Mouse (Mus musculus): ENCODE results near the gene Dmtf1. TPM values are rescaled to one million over a fixed set of nuclear protein-coding genes. Genes with fewer than 3 reads are reported as not detected.
"Not testable (repeated sequence)": the region's sequence is repeated elsewhere in the genome, so short reads cannot be mapped to it uniquely, and the experiment has no call there.

The Dmtf1 gene
- polyA plus RNA-seq (2012; rRNA removed) = 13.5 and 14.6 TPM in 2 replicates

- no peak for DNase-seq (ENCODE audit: low read depth)
Observed at GRCm38 (mm10) chr5:9161456-9162041, at the start of gene Dmtf1. Gene Dmtf1 (minus strand): TSS chr5:9161776.

- DNase-seq (ENCODE audit: low read depth) = no peak
Observed at GRCm38 (mm10) chr5:9186467-9186866, 24.9 kb upstream of the Dmtf1 start.

DNA sequence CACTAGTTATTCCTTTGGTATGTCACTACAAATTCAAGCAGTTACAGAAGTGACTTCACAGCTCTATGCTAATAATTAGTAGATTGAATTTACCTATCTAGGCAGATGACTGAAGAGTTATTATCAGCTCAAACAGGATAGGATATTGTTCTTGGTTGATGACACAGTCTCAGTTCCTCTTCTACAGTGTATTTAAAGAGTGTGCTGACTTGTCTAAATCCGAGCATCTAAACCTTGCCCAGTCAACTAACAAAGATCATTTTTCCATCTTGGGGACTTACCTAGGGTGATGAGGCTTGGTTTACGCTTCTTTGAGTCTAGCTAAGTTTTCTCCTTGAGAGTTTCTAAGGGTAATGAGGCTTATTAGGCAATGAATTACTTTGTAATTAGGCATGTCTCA lies 11.7 kb upstream of the Dmtf1 start:
- no peak for DNase-seq (ENCODE audit: low read depth)

DNA sequence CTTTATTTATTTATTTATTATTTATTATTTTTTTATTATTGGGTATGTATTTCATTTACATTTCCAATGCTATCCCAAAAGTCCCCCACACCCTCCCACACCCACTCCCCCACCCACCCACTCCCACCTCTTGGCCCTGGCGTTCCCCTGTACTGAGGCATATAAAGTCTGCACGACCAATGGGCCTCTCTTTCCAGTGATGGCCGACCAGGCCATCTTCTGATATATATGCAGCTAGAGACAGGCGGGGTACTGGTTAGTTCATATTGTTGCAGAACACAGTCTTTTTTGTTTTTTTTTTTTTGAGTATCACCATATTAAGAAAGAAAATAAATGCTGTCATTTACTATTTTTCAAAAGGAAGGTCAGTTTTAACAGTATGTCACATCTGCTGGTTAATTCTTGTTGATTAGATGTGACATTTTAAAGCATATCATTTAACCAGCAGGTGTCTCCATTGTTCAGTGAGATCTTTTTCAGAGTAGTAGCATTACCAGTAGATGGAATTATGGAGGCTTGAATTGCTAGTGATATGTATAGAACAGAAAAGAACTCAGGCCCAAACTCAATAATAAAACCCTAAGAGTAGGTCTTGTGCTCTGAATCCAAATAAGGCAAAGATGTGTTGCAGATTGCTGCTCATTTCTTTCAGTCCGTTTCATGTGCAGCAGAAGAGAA lies 7.9 kb upstream of the Dmtf1 start:
- not testable (repeated sequence) for DNase-seq (ENCODE audit: low read depth)

- no peak for DNase-seq (ENCODE audit: low read depth)
Observed at GRCm38 (mm10) chr5:9166366-9166765, 4.8 kb upstream of the Dmtf1 start.

DNA sequence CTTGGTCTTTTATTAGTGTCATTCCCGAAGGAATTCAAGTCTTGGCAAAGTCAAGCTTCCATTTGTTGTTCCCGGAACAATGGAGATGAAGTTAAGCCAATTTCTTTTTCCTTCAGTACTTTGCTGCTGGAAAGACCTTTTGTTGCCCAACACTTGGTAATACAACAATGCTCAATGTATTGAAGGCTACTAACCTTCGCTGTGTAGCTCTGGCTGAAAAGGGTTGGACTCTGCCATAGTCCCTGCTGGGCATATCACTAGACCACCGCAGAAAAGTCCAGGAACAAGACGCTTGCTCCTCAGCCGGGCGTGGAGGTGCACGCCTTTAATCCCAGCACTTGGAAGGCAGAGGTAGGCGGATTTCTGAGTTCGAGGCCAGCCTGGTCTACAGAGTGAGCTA lies 3.6 kb upstream of the Dmtf1 start:
- DNase-seq (ENCODE audit: low read depth) = not testable (repeated sequence)

- DNase-seq (ENCODE audit: low read depth) = no peak
Observed at GRCm38 (mm10) chr5:9163411-9163810, 1.8 kb upstream of the Dmtf1 start.

- no peak for DNase-seq (ENCODE audit: low read depth)
Observed at GRCm38 (mm10) chr5:9162088-9162487, 512 bp upstream of the Dmtf1 start.

- DNase-seq (ENCODE audit: low read depth) = no peak
Observed at GRCm38 (mm10) chr5:9160831-9161455, 633 bp downstream of the Dmtf1 start.

DNA sequence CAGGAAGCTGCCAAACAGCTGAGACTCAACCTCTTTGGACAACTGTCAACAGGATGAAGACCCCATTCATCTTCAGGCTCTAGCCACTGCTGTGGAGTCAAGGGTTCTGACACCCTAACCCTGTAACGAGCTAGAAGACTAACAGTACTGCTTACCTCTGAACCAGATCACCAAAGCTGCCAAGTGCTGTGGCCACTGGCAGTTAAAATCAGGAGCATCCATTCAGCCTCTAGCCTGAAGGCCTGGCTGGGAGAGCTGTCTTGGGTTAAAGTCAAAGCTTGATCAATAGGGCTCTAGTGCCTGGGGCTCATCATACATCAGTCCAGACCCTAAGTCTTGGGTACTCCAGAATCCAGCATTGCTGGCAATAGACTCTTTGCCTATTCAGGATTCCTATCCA lies 4.2 kb downstream of the Dmtf1 start:
- no peak for DNase-seq (ENCODE audit: low read depth)

DNA sequence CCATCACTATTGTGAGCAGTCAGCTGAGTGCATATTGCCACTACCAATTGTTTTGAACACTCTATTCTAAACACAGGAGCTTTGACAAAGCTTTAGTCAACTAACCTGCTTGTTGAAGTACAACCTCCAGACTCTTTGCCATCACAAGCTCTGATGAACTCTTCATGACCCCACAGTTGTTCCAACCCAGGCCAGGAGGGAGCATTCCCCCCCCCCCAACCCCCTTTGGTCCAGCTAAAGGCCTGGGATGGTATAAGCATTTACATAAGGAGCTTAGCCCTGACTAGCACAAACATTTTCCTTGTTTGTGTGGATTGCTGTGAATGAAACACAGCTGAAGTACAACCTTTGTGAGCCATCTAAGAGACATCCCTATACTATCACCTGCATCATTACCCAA lies 4.8 kb downstream of the Dmtf1 start:
- DNase-seq (ENCODE audit: low read depth) = no peak

DNA sequence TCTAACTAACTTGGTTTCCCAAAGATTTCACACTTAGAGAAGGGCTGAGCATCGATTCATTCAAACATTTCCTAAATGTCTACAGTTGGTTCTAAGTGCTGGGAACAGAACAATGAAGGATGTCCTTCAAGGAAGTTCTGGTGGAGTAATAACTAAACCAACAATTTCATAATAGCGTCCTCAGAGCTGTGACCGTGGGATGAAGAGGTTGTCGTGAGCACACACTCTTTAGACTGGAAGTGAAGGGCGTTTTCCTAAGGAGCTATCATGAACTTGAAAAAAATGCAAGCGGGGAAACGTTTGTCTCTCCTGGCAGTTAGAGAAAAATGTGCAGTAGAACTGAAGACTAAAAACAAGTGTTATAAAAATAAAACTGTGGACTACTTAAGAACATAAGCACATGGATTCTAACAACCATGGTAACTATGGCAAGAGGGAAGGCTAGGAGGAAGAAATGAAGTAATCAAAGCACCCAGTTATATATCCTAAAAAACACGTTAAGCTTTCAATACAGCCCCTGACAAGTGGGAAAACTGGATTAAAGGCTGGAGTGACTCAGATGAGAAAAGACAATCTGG lies 12.2 kb downstream of the Dmtf1 start:
- DNase-seq (ENCODE audit: low read depth) = no peak

DNA sequence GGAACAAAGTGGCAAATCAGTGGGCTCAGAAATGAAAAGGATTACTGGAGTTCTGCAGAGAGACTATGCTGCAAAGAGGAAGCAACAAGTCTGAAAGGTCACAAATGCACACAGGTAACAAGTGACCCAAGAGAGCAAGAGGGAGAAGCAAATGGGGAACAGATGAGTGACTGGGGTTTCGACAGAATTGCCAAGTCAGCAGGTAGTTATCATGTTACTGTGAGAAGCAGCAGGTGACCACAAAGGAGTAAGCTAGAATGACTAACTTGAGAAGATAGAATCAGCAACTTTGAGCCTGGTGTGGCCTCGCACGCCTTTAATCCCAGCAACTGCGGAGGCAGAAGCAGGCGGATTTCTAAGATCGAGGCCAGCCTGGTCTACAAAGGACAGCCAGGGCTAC lies 19.2 kb downstream of the Dmtf1 start:
- no peak for DNase-seq (ENCODE audit: low read depth)

GRCm38 (mm10) chr5:9140724-9141123 lies 20.9 kb downstream of the Dmtf1 start:
- no peak for DNase-seq (ENCODE audit: low read depth)

GRCm38 (mm10) chr5:9135588-9135987 lies 26.0 kb downstream of the Dmtf1 start:
- DNase-seq (ENCODE audit: low read depth) = no peak

- no peak for DNase-seq (ENCODE audit: low read depth)
Observed at GRCm38 (mm10) chr5:9131786-9132185, 29.8 kb downstream of the Dmtf1 start.

GRCm38 (mm10) chr5:9128566-9128965 lies 33.0 kb downstream of the Dmtf1 start:
- DNase-seq (ENCODE audit: low read depth) = peak; percentile 34

GRCm38 (mm10) chr5:9124134-9124533 lies 37.4 kb downstream of the Dmtf1 start:
- no peak for DNase-seq (ENCODE audit: low read depth)

DNA sequence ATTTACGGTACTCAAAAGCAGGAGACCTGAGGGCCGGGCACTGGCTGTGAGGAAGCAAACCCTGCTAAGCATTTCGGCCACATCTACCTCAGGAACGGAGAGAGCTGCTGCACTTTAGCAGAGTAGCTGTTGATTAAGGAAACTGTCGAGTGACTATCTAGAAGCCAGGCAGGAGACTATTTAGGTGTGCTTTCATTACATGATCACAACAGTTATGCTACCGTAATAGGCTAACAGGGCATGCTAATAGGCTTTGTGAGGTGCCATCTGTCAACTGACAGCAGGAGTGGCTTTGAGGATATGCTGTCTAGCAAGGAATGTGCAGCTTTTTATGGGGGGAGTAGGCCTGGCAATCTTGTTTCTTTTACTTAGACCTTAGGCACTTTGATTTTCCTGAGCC lies 47.4 kb downstream of the Dmtf1 start:
- no peak for DNase-seq (ENCODE audit: low read depth)

DNA sequence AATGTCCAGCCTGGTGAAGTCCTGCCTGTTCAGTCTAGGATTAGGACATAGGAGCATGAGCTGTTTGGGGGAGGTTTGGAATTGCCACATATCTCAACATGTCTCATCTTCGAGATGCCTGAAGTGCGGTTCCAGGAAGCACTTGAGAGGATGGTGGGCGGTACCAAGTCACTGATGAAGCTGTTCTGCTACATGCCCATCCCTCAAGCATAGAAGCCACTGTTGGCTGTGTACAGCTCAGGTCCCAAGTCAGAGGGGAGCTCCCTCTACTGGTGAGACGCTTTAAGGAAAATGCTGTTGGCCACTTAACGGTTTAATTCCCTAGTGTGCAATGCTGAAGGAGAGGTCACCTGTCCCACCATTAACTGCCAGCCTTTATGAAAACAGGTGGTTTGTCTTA lies 49.8 kb downstream of the Dmtf1 start:
- DNase-seq (ENCODE audit: low read depth) = no peak

GRCm38 (mm10) chr5:9111285-9111684 lies 50.3 kb downstream of the Dmtf1 start:
- DNase-seq (ENCODE audit: low read depth) = no peak

DNA sequence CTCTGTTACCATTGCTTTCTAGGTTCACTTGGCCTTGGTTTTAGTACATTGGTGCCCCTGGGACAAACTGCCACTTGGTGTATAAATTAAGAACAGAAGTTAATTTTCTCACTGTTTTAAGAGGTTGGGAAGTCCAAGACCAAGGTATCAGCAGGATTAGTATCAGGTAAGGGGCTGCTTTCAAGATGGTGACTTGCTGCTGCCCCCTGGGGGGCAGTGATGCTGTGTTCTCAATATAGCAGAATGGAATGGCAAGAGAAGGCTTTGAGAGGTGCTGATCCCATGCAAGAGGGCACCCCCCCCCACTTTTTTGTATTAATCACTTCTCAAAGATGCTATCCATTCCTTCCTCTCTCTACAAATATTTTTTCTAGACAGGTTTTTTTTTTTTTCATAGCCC lies 52.0 kb downstream of the Dmtf1 start:
- DNase-seq (ENCODE audit: low read depth) = no peak

GRCm38 (mm10) chr5:9108490-9108889 lies 53.1 kb downstream of the Dmtf1 start:
- DNase-seq (ENCODE audit: low read depth) = no peak

All from gonadal fat pad, adult 2 months (tissue).